Mouse (Mus musculus): ENCODE measurements at regions not wholly inside any gene's neighbourhood (a gene's known extent, or its start where the extent isn't known, plus 50 kb on each side); places are given as distances from the start of the nearest gene placed in this dataset.
A peak's percentile ranks its signal among the peaks of the same experiment; 100 is the strongest.

- peak; percentile 49 for DNase-seq (ENCODE audit: low read depth, low spot score)
Measured at GRCm38 (mm10) chr2:97849216-97849615, 812.8 kb upstream of the Gm10801 start.

- DNase-seq (ENCODE audit: low read depth, low spot score): no peak
Measured at GRCm38 (mm10) chr2:97871276-97871675, 790.8 kb upstream of the Gm10801 start.

All from brain, adult 2 months (tissue).